8 mouse cellular contexts compared by ENCODE assay signal in genomic region chr4:53277741-53278525, GRCm38 (mm10).
DNase-seq lines count a peak whose midpoint lies in the region; ATAC-seq and TF ChIP-seq lines count a peak whose summit lies in the region.

No protein-coding gene starts in this region.

- TF ChIP-seq CTCF in MEL (IDR thresholded peaks at IDR 0.05 in 2 of 3, conservative IDR thresholded peaks at IDR 0.05 in 1 of 3; ENCODE audit: control insufficient read depth in 1 of 3, insufficient read depth in 1 of 3, low read depth in 2 of 3, low read length in 3 of 3, poor library complexity in 1 of 3, severe bottlenecking in 1 of 3), result no peak

- H3K9ac ChIP-seq in hindbrain, embryonic 15.5 days, result no peak overlapping the region
- H3K9ac ChIP-seq in hindbrain, embryonic 11.5 days (ENCODE audit: low read depth, low read length), result no peak overlapping the region
- H3K9ac ChIP-seq in MEL (ENCODE audit: control insufficient read depth, low read depth, low read length, poor library complexity, severe bottlenecking), result peak overlapping the region; percentile 9; the same call in 1 of the 2 replicates

- no peaks in the 10 kb centered on the region for H3K36me3 ChIP-seq in hindbrain, embryonic 15.5 days
- H3K36me3 ChIP-seq in hindbrain, embryonic 11.5 days (ENCODE audit: control insufficient read depth, insufficient read depth, low read length), result no peaks in the 10 kb centered on the region
- H3K36me3 ChIP-seq in MEL (ENCODE audit: control insufficient read depth in 1 of 2, insufficient read depth in 2 of 2, low read length in 2 of 2), result peaks cover 0 to 12% of the 10 kb centered on the region in 2 experiments; a peak in 2 of 4 replicates

- H3K79me2 ChIP-seq in MEL (ENCODE audit: control insufficient read depth, insufficient read depth, low read length, poor library complexity), result no peaks in the 10 kb centered on the region

- no peaks in the 10 kb centered on the region for H3K9me3 ChIP-seq in hindbrain, embryonic 15.5 days
- H3K9me3 ChIP-seq in hindbrain, embryonic 11.5 days (ENCODE audit: control insufficient read depth, low read length), result no peaks in the 10 kb centered on the region
- no peaks in the 10 kb centered on the region for H3K9me3 ChIP-seq in MEL (replicated peaks; ENCODE audit: insufficient read depth, low read length)

- no peak for ATAC-seq in hindbrain, embryonic 15.5 days (ENCODE audit: low FRiP score, low read depth)
- ATAC-seq in hindbrain, embryonic 11.5 days (ENCODE audit: low FRiP score), result no peak

- no peak for TF ChIP-seq RAD21 in MEL (IDR thresholded peaks at IDR 0.05; ENCODE audit: low read depth, low read length)

- DNase-seq in hindbrain, embryonic 11.5 days (ENCODE audit: low spot score), result no peak
- peak; percentile 98 for DNase-seq in MEL (ENCODE audit: low read depth, low spot score)
- peak; percentile 37 for DNase-seq in c-Kit-positive CD71-negative TER-119-negative erythroid progenitor cells, embryonic 14.5 days (ENCODE audit: low read depth)
- peak; percentile 51 for DNase-seq in retina, postnatal 1 day
- no peak for DNase-seq in right cerebral cortex, postnatal 10 days (ENCODE audit: low spot score in 2 of 2)
- DNase-seq in ovary, adult 18-20 months (ENCODE audit: low spot score), result no peak
- no peak for DNase-seq in right cerebral cortex, adult 2 months (ENCODE audit: low spot score in 2 of 2)

- 58% methylated on average over 12 of the region's 12 CpGs for WGBS in hindbrain, embryonic 15.5 days
- 69% methylated on average over 12 of the region's 12 CpGs for WGBS in hindbrain, embryonic 11.5 days

- peak; percentile 84 to 90 for TF ChIP-seq EP300 in MEL (IDR thresholded peaks at IDR 0.05; ENCODE audit: low read depth in 1 of 2, low read length in 2 of 2)

- H3K27ac ChIP-seq in hindbrain, embryonic 15.5 days (replicated peaks), result 0 out of 2 replicates have a peak overlapping the region, but pooled peaks have one; percentile 1
- H3K27ac ChIP-seq in hindbrain, embryonic 11.5 days (ENCODE audit: low read depth, low read length), result no peak overlapping the region
- H3K27ac ChIP-seq in MEL (ENCODE audit: control insufficient read depth, low read depth, low read length), result peak overlapping the region; percentile 75

- H3K4me1 ChIP-seq in hindbrain, embryonic 15.5 days (replicated peaks), result 0 out of 2 replicates have a peak, but pooled peaks cover 6% of the 10 kb centered on the region
- H3K4me1 ChIP-seq in hindbrain, embryonic 11.5 days (replicated peaks; ENCODE audit: control insufficient read depth, insufficient read depth, low read length), result no peaks in the 10 kb centered on the region
- H3K4me1 ChIP-seq in MEL (ENCODE audit: control insufficient read depth in 1 of 2, insufficient read depth in 2 of 2, low read length in 2 of 2), result peaks cover 4 to 18% of the 10 kb centered on the region in 2 experiments

- no peaks in the 10 kb centered on the region for H3K27me3 ChIP-seq in hindbrain, embryonic 15.5 days
- no peaks in the 10 kb centered on the region for H3K27me3 ChIP-seq in hindbrain, embryonic 11.5 days (ENCODE audit: control insufficient read depth, insufficient read depth, low read length)
- no peaks in the 10 kb centered on the region for H3K27me3 ChIP-seq in MEL (ENCODE audit: control insufficient read depth in 1 of 2, insufficient read depth in 2 of 2, low read length in 2 of 2)

- no peak overlapping the region for H3K4me2 ChIP-seq in hindbrain, embryonic 15.5 days
- no peak overlapping the region for H3K4me2 ChIP-seq in hindbrain, embryonic 11.5 days (replicated peaks; ENCODE audit: low read depth, low read length)

- H3K4me3 ChIP-seq in hindbrain, embryonic 15.5 days, result no peak overlapping the region
- H3K4me3 ChIP-seq in hindbrain, embryonic 11.5 days (ENCODE audit: low read depth, low read length), result no peak overlapping the region
- H3K4me3 ChIP-seq in MEL (ENCODE audit: control insufficient read depth in 1 of 2, insufficient read depth in 1 of 2, low read depth in 2 of 2, low read length in 2 of 2), result peak overlapping the region in 1 of 2 experiments; percentile 12; a peak in 2 of 4 replicates

- no peak for TF ChIP-seq POLR2A in MEL (IDR thresholded peaks at IDR 0.05; ENCODE audit: control insufficient read depth in 1 of 2, insufficient read depth in 1 of 2, low read depth in 1 of 2, low read length in 2 of 2, poor library complexity in 1 of 2)

TF ChIP-seq in MEL, 35 proteins besides CTCF, POLR2A, EP300 and RAD21:
- TF ChIP-seq USF1 (IDR thresholded peaks at IDR 0.05; ENCODE audit: low read depth, low read length), result peak; percentile 34; the same call in 1 of the 2 replicates
- peak; percentile 92 for TF ChIP-seq RCOR1 (IDR thresholded peaks at IDR 0.05; ENCODE audit: low read depth, low read length)
- peak; percentile 72 for TF ChIP-seq BHLHE40 (IDR thresholded peaks at IDR 0.05; ENCODE audit: borderline replicate concordance, low read depth, low read length)
- peak; percentile 92 for TF ChIP-seq ETS1 (IDR thresholded peaks at IDR 0.05; ENCODE audit: low read depth, low read length)
- TF ChIP-seq TBP (IDR thresholded peaks at IDR 0.05; ENCODE audit: low read depth, low read length), result peak; percentile 54; the same call in 1 of the 2 replicates
- peak; percentile 37; the same call in 1 of the 2 replicates for TF ChIP-seq MAFK (IDR thresholded peaks at IDR 0.05; ENCODE audit: borderline replicate concordance, low read depth, low read length)
- peak; percentile 77 for TF ChIP-seq TCF12 (IDR thresholded peaks at IDR 0.05; ENCODE audit: low read depth, low read length)
- no peak for TF ChIP-seq MEF2A (IDR thresholded peaks at IDR 0.05; ENCODE audit: extremely low read depth, insufficient replicate concordance, low read depth, low read length, poor library complexity, severe bottlenecking)
- TF ChIP-seq ZMIZ1 (IDR thresholded peaks at IDR 0.05; ENCODE audit: low read depth, low read length), result no peak
- peak; percentile 86 for TF ChIP-seq GATA1 (IDR thresholded peaks at IDR 0.05; ENCODE audit: low read depth, low read length)
- peak; percentile 56 for TF ChIP-seq TAL1 (IDR thresholded peaks at IDR 0.05; ENCODE audit: low read length)
- peak; percentile 77 for TF ChIP-seq SIN3A (IDR thresholded peaks at IDR 0.05; ENCODE audit: low read length)
- TF ChIP-seq MYC (IDR thresholded peaks at IDR 0.05; ENCODE audit: low read depth, low read length), result 0 out of 2 replicates have a peak, but pooled peaks have one; percentile 0
- no peak for TF ChIP-seq CHD2 (IDR thresholded peaks at IDR 0.05; ENCODE audit: low read length)
- peak; percentile 19; the same call in 1 of the 2 replicates for TF ChIP-seq HCFC1 (IDR thresholded peaks at IDR 0.05; ENCODE audit: low read depth, low read length)

Comparison
In these comparisons a context has a peak if more than half of its experiments do, and no peak if none do; other contexts are left out.
1. DNase-seq: peak in MEL (single experiment), c-Kit-positive CD71-negative TER-119-negative erythroid progenitor cells, embryonic 14.5 days (single experiment) and retina, postnatal 1 day (single experiment); none in hindbrain, embryonic 11.5 days (single experiment), right cerebral cortex, postnatal 10 days (0 of 2), ovary, adult 18-20 months (single experiment) and right cerebral cortex, adult 2 months (0 of 2).